Mouse (Mus musculus) kidney, postnatal 25 days (tissue): Measurements from ENCODE around the gene Cflar.
"Not testable (repeated sequence)": the region's sequence is repeated elsewhere in the genome, so short reads cannot be mapped to it uniquely, and the experiment has no call there.

ENCODE experiments used
- DNase-seq, 2 experiments: peaks; one replicate each; pipeline ENCODE4 v3.0.0; 2021; ENCODE audit warnings: mixed read lengths in 2 of 2

Cflar gene

GRCm38 (mm10) chr1:58711365-58712016 is at the start of gene Cflar:
Gene Cflar, plus strand, starts transcription at chr1:58711508.
- peak; percentile 82 to 86 for DNase-seq

- peak in 1 of 2 experiments; percentile 41 for DNase-seq
Observed at GRCm38 (mm10) chr1:58662671-58663070, 48.6 kb upstream of the Cflar start.

GRCm38 (mm10) chr1:58663365-58663764 is 47.9 kb upstream of the Cflar start:
- DNase-seq: not testable (repeated sequence)

- DNase-seq: no peak
Observed at GRCm38 (mm10) chr1:58668191-58668590, 43.1 kb upstream of the Cflar start.

GRCm38 (mm10) chr1:58669635-58670034 is 41.7 kb upstream of the Cflar start:
- not testable (repeated sequence) for DNase-seq

GRCm38 (mm10) chr1:58672116-58672515 is 39.2 kb upstream of the Cflar start:
- DNase-seq: no peak

- no peak for DNase-seq
Observed at GRCm38 (mm10) chr1:58675011-58675410, 36.3 kb upstream of the Cflar start.

- DNase-seq: peak in 1 of 2 experiments; percentile 57
Observed at GRCm38 (mm10) chr1:58677575-58677974, 33.7 kb upstream of the Cflar start.

- DNase-seq: not testable (repeated sequence)
Observed at GRCm38 (mm10) chr1:58678412-58678811, 32.9 kb upstream of the Cflar start.

GRCm38 (mm10) chr1:58689426-58689825 is 21.9 kb upstream of the Cflar start:
- DNase-seq: no peak

GRCm38 (mm10) chr1:58690006-58690744 is 21.1 kb upstream of the Cflar start:
- DNase-seq: no peak

GRCm38 (mm10) chr1:58690834-58691488 is 20.3 kb upstream of the Cflar start:
- DNase-seq: peak; percentile 21 to 61

- DNase-seq: not testable (repeated sequence)
Observed at GRCm38 (mm10) chr1:58691718-58692117, 19.6 kb upstream of the Cflar start.

GRCm38 (mm10) chr1:58693696-58694095 is 17.6 kb upstream of the Cflar start:
- DNase-seq: no peak

- not testable (repeated sequence) for DNase-seq
Observed at GRCm38 (mm10) chr1:58695810-58696209, 15.5 kb upstream of the Cflar start, which contains the start of gene Als2cr12. Gene Als2cr12, minus strand, starts transcription at chr1:58695989.

- DNase-seq: peak in 1 of 2 experiments; percentile 60
Observed at GRCm38 (mm10) chr1:58697607-58698006, 13.7 kb upstream of the Cflar start.

- DNase-seq: no peak
Observed at GRCm38 (mm10) chr1:58698781-58699180, 12.5 kb upstream of the Cflar start.

- no peak for DNase-seq
Observed at GRCm38 (mm10) chr1:58699988-58700387, 11.3 kb upstream of the Cflar start.

- not testable (repeated sequence) for DNase-seq
Observed at GRCm38 (mm10) chr1:58700580-58701162, 10.6 kb upstream of the Cflar start.

- DNase-seq: not testable (repeated sequence)
Observed at GRCm38 (mm10) chr1:58710043-58710442, 1.3 kb upstream of the Cflar start.

GRCm38 (mm10) chr1:58710711-58711364 is 470 bp upstream of the Cflar start:
- DNase-seq: no peak
